Mouse (Mus musculus) cerebellum, adult 2 months (tissue): ENCODE measurements around the gene Dnajc1. TPM values are rescaled to one million over a fixed set of nuclear protein-coding genes. Genes with fewer than 3 reads are reported as not detected.

Source experiments
- DNase-seq, 2 experiments: peaks; one replicate each; pipeline ENCODE4 v3.0.0; 2021
- H3K27ac ChIP-seq: fragments of 200-500 bp; 2 replicates; pipeline ENCODE4 v1.5.1; 2012; ENCODE audit warnings: low read length, control low read depth, inconsistent platforms; ENCODE audit not compliant: insufficient read depth
- H3K27me3 ChIP-seq: fragments of 200-500 bp; 2 replicates; pipeline ENCODE4 v1.6.1; 2012; ENCODE audit warnings: inconsistent platforms, mild to moderate bottlenecking, low read length, moderate library complexity; ENCODE audit not compliant: control insufficient read depth, insufficient read depth
- H3K4me1 ChIP-seq: fragments of 200-500 bp; 2 replicates; pipeline ENCODE4 v1.6.1; 2011; ENCODE audit warnings: low read length; ENCODE audit not compliant: control insufficient read depth, insufficient read depth
- H3K4me3 ChIP-seq: fragments of 200-500 bp; replicated peaks from 2 replicates; pipeline ENCODE3; 2011; ENCODE audit warnings: mild to moderate bottlenecking, low read depth, low read length, control low read depth; ENCODE audit not compliant: insufficient read depth
- CTCF ChIP-seq: fragments of 200-500 bp; IDR thresholded peaks from 2 replicates; pipeline ENCODE4 v1.5.1; 2011; ENCODE audit warnings: low read depth, mild to moderate bottlenecking, control low read depth, low read length, moderate library complexity, borderline replicate concordance; ENCODE audit not compliant: insufficient read depth
- POLR2A ChIP-seq: fragments of 200-500 bp; IDR thresholded peaks from 2 replicates; pipeline ENCODE4 v1.6.1; 2011; ENCODE audit warnings: low read length, control low read depth, borderline replicate concordance; ENCODE audit not compliant: insufficient read depth
- WGBS: fragments of 180-500 bp; shearing (Covaris S2); methylation state at CpG from one replicate; pipeline ENCODE4 v1.1.7; 2018; 5-methylcytosine and 5-hydroxymethylcytosine counted together
- polyA plus RNA-seq: library from polyadenylated mRNA; depleted of rRNA; stranded (reverse); fragments of >200 nt; gene quantifications from 2 replicates; pipeline ENCODE4 v1.2.3, GENCODE M21; 2012

The Dnajc1 gene
- polyA plus RNA-seq, 1 experiment: 12.9 TPM

- no peak overlapping the region for H3K4me3 ChIP-seq
- no peaks in the 10 kb centered on the region for H3K27me3 ChIP-seq
- no peak for TF ChIP-seq CTCF
- TF ChIP-seq POLR2A: no peak
- 68% methylated on average over 3 of the region's 3 CpGs for WGBS
- no peak for DNase-seq
- H3K27ac ChIP-seq: no peak overlapping the region
- H3K4me1 ChIP-seq: no peaks in the 10 kb centered on the region
These were observed 236.5 kb downstream of the Dnajc1 start for GRCm38 (mm10) chr2:18156131-18156530.
